Mouse (Mus musculus): ENCODE measurements around the gene Ccdc69. TPM values are rescaled to one million over a fixed set of nuclear protein-coding genes. Genes with fewer than 3 reads are reported as not detected.
"Not testable (repeated sequence)": the region's sequence is repeated elsewhere in the genome, so short reads cannot be mapped to it uniquely, and the experiment has no call there.

Gene Ccdc69
- polyA plus RNA-seq, 1 experiment from 2014 or later, result 5.1 TPM

- Histone ChIP-seq H3K9me3 (ENCODE audit: control insufficient read depth, low read length) (no peaks in the 10 kb centered on the region), H3K27me3 (ENCODE audit: control insufficient read depth, insufficient read depth, low read length) (no peaks in the 10 kb centered on the region), H3K4me2 (replicated peaks; ENCODE audit: low read depth) (peak overlapping the region; percentile 74), H3K9ac (ENCODE audit: low read length) (peak overlapping the region; percentile 69), H3K27ac (replicated peaks) (peak overlapping the region; percentile 84), H3K36me3 (ENCODE audit: control insufficient read depth, insufficient read depth, low read length) (no peaks in the 10 kb centered on the region), H3K4me1 (replicated peaks; ENCODE audit: control insufficient read depth, insufficient read depth) (no peaks in the 10 kb centered on the region), H3K4me3 (ENCODE audit: low read depth, low read length) (peak overlapping the region; percentile 57)
- no peak for TF ChIP-seq CTCF (IDR thresholded peaks at IDR 0.05; ENCODE audit: low read depth)
- no peak for TF ChIP-seq EP300 (optimal IDR thresholded peaks at IDR 0.05)
- ATAC-seq (ENCODE audit: low FRiP score, low TSS enrichment) (no peak), DNase-seq (ENCODE audit: low spot score) (no peak)
- 16% methylated on average over 24 of the region's 24 CpGs for WGBS
Observed at GRCm38 (mm10) chr11:55098189-55098915, 20.4 kb upstream of the Ccdc69 start.

DNA sequence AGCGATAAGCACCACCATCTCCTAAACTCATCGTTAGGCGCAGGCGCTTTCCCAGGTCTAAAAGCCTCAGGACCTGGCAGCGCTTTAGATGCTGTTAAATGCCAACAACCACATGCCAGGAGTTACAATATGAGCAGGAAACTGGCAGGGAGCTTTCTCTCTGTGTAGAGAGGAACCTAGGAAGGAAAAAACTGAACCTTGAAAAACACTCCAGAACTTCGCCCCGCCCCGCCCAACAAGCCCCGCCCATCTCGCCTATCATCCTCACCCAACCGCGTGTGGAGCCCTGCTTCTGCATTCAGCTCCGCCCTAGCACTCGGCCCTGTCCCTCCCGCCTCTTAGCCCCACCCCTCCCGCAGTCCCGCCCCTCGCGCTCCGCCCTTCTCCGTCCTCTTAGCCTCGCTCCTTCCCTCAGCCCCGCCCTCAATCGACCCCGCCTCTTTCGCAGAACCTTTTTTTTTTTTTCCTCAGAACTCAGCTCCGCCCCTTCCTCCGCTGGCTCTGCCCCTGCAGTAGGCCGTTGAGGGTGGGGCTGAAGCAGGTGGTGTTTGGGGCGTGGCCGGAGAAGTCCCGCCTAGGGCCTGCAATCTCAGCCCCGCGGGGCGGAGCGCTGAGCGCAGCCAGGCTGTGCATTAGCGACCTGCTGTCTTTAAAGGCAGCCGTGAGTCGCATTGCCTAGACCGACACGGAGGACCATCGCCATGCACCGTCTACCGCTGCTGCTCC lies 19.7 kb upstream of the Ccdc69 start, which contains the start of gene Gm2a:
Gene Gm2a, plus strand, starts transcription at position 653 of the 726 bp plus-strand sequence.
- ATAC-seq (ENCODE audit: low FRiP score, low TSS enrichment) (peak; percentile 99), DNase-seq (ENCODE audit: low spot score) (peak; percentile 99)
- TF ChIP-seq CTCF (IDR thresholded peaks at IDR 0.05; ENCODE audit: low read depth) (peak; percentile 2; the same call in 1 of the 2 replicates), EP300 (optimal IDR thresholded peaks at IDR 0.05) (no peak)
- H3K9ac ChIP-seq (ENCODE audit: low read length), result peak within 1 kb of the TSS; percentile 69
- H3K27ac ChIP-seq (replicated peaks), result peak within 1 kb of the TSS; percentile 86
- H3K9me3 ChIP-seq (ENCODE audit: control insufficient read depth, low read length), result no peaks in the 10 kb centered on the region
- no peaks in the 10 kb centered on the region for H3K4me1 ChIP-seq (replicated peaks; ENCODE audit: control insufficient read depth, insufficient read depth)
- peak within 1 kb of the TSS; percentile 74 for H3K4me2 ChIP-seq (replicated peaks; ENCODE audit: low read depth)
- WGBS, result 2% methylated on average over 43 of the region's 45 CpGs
- H3K4me3 ChIP-seq (ENCODE audit: low read depth, low read length), result peak within 1 kb of the TSS; percentile 57
- H3K27me3 ChIP-seq (ENCODE audit: control insufficient read depth, insufficient read depth, low read length), result no peaks in the 10 kb centered on the region
- no peaks in the 10 kb centered on the region for H3K36me3 ChIP-seq (ENCODE audit: control insufficient read depth, insufficient read depth, low read length)

GRCm38 (mm10) chr11:55096731-55097462 lies 19.0 kb upstream of the Ccdc69 start:
- TF ChIP-seq EP300 (optimal IDR thresholded peaks at IDR 0.05) (no peak), CTCF (IDR thresholded peaks at IDR 0.05; ENCODE audit: low read depth) (no peak)
- H3K27ac ChIP-seq (replicated peaks), result peak overlapping the region; percentile 86
- peak overlapping the region; percentile 59 for H3K4me2 ChIP-seq (replicated peaks; ENCODE audit: low read depth)
- peak overlapping the region; percentile 26 for H3K4me3 ChIP-seq (ENCODE audit: low read depth, low read length)
- H3K9ac ChIP-seq (ENCODE audit: low read length), result peak overlapping the region; percentile 60
- H3K9me3 ChIP-seq (ENCODE audit: control insufficient read depth, low read length), result no peaks in the 10 kb centered on the region
- H3K36me3 ChIP-seq (ENCODE audit: control insufficient read depth, insufficient read depth, low read length), result no peaks in the 10 kb centered on the region
- DNase-seq (ENCODE audit: low spot score), result no peak
- H3K4me1 ChIP-seq (replicated peaks; ENCODE audit: control insufficient read depth, insufficient read depth), result no peaks in the 10 kb centered on the region
- ATAC-seq (ENCODE audit: low FRiP score, low TSS enrichment), result no peak
- no peaks in the 10 kb centered on the region for H3K27me3 ChIP-seq (ENCODE audit: control insufficient read depth, insufficient read depth, low read length)
- 16% methylated on average over 11 of the region's 11 CpGs for WGBS

- 89% methylated on average over 4 of the region's 4 CpGs for WGBS
- not testable (repeated sequence) for H3K4me2 ChIP-seq (replicated peaks; ENCODE audit: low read depth); H3K4me1 ChIP-seq (replicated peaks; ENCODE audit: control insufficient read depth, insufficient read depth); DNase-seq (ENCODE audit: low spot score); H3K9me3 ChIP-seq (ENCODE audit: control insufficient read depth, low read length); H3K27ac ChIP-seq (replicated peaks); H3K27me3 ChIP-seq (ENCODE audit: control insufficient read depth, insufficient read depth, low read length); H3K4me3 ChIP-seq (ENCODE audit: low read depth, low read length); H3K9ac ChIP-seq (ENCODE audit: low read length); ATAC-seq (ENCODE audit: low FRiP score, low TSS enrichment); H3K36me3 ChIP-seq (ENCODE audit: control insufficient read depth, insufficient read depth, low read length)
Observed at GRCm38 (mm10) chr11:55096296-55096695, 18.4 kb upstream of the Ccdc69 start.

DNA sequence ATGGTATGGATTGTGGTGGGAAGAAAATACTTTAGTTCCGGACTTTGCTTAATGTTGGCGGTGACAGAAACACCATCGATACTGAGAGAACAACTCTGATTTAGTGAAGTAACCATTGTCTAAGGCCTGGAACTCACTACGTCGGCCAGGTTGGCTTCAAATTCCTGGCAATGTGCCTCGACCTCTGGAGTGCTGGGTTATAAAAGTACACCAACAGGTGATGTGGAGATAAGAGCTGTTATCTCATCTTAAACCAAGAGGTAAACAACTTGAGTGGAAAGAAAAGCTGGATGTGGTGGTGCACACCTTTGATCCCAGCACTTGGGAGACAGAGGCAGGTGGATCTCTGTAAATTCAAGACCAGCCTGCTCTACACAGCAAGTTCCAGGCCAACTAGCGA lies 15.2 kb upstream of the Ccdc69 start:
- TF ChIP-seq CTCF (IDR thresholded peaks at IDR 0.05; ENCODE audit: low read depth) (no peak), EP300 (optimal IDR thresholded peaks at IDR 0.05) (no peak)
- Histone ChIP-seq H3K27me3 (ENCODE audit: control insufficient read depth, insufficient read depth, low read length) (no peaks in the 10 kb centered on the region), H3K27ac (replicated peaks) (no peak overlapping the region), H3K9me3 (ENCODE audit: control insufficient read depth, low read length) (no peaks in the 10 kb centered on the region), H3K4me2 (replicated peaks; ENCODE audit: low read depth) (no peak overlapping the region), H3K9ac (ENCODE audit: low read length) (no peak overlapping the region), H3K4me3 (ENCODE audit: low read depth, low read length) (no peak overlapping the region), H3K4me1 (replicated peaks; ENCODE audit: control insufficient read depth, insufficient read depth) (no peaks in the 10 kb centered on the region), H3K36me3 (ENCODE audit: control insufficient read depth, insufficient read depth, low read length) (no peaks in the 10 kb centered on the region)
- DNase-seq (ENCODE audit: low spot score) (no peak), ATAC-seq (ENCODE audit: low FRiP score, low TSS enrichment) (no peak)
- WGBS, result 77% methylated on average over 7 of the region's 7 CpGs
